Mouse (Mus musculus): Measurements from ENCODE around the gene Cdk2. TPM values are rescaled to one million over a fixed set of nuclear protein-coding genes. Genes with fewer than 3 reads are reported as not detected.
"Not testable (repeated sequence)": the region's sequence is repeated elsewhere in the genome, so short reads cannot be mapped to it uniquely, and the experiment has no call there.

Cdk2 gene
- total RNA-seq, 1 experiment from 2014 or later: 14.5 TPM

- peak; percentile 82 for ATAC-seq (replicated peaks; ENCODE audit: insufficient number of reproducible peaks, low FRiP score, low TSS enrichment, poor library complexity, severe bottlenecking)
Observed at GRCm38 (mm10) chr10:128715559-128716537, 11.0 kb upstream of the Cdk2 start.

- not testable (repeated sequence) for ATAC-seq (replicated peaks; ENCODE audit: insufficient number of reproducible peaks, low FRiP score, low TSS enrichment, poor library complexity, severe bottlenecking)
Observed at GRCm38 (mm10) chr10:128711318-128711717, 6.5 kb upstream of the Cdk2 start.

- no peak for ATAC-seq (replicated peaks; ENCODE audit: insufficient number of reproducible peaks, low FRiP score, low TSS enrichment, poor library complexity, severe bottlenecking)
Observed at GRCm38 (mm10) chr10:128705317-128705693, 474 bp upstream of the Cdk2 start.

- no peak for ATAC-seq (replicated peaks; ENCODE audit: insufficient number of reproducible peaks, low FRiP score, low TSS enrichment, poor library complexity, severe bottlenecking)
Observed at GRCm38 (mm10) chr10:128703895-128704294, 936 bp downstream of the Cdk2 start, which contains the start of gene Pmel. Gene Pmel, plus strand, starts transcription at chr10:128704195.

- ATAC-seq (replicated peaks; ENCODE audit: insufficient number of reproducible peaks, low FRiP score, low TSS enrichment, poor library complexity, severe bottlenecking): no peak
Observed at GRCm38 (mm10) chr10:128702328-128703007, 2.4 kb downstream of the Cdk2 start.

- ATAC-seq (replicated peaks; ENCODE audit: insufficient number of reproducible peaks, low FRiP score, low TSS enrichment, poor library complexity, severe bottlenecking): no peak
Observed at GRCm38 (mm10) chr10:128700712-128701111, 4.1 kb downstream of the Cdk2 start.

GRCm38 (mm10) chr10:128699611-128700010 is 5.2 kb downstream of the Cdk2 start:
- ATAC-seq (replicated peaks; ENCODE audit: insufficient number of reproducible peaks, low FRiP score, low TSS enrichment, poor library complexity, severe bottlenecking): no peak

GRCm38 (mm10) chr10:128699006-128699405 is 5.8 kb downstream of the Cdk2 start:
- ATAC-seq (replicated peaks; ENCODE audit: insufficient number of reproducible peaks, low FRiP score, low TSS enrichment, poor library complexity, severe bottlenecking): no peak

GRCm38 (mm10) chr10:128697072-128697725 is 7.6 kb downstream of the Cdk2 start:
- ATAC-seq (replicated peaks; ENCODE audit: insufficient number of reproducible peaks, low FRiP score, low TSS enrichment, poor library complexity, severe bottlenecking): no peak

- peak; percentile 96 for ATAC-seq (replicated peaks; ENCODE audit: insufficient number of reproducible peaks, low FRiP score, low TSS enrichment, poor library complexity, severe bottlenecking)
Observed at GRCm38 (mm10) chr10:128695992-128696807, 8.6 kb downstream of the Cdk2 start, which contains the start of gene Rab5b. Gene Rab5b, minus strand, starts transcription at chr10:128696264.

- peak; percentile 14; the same call in 1 of the 2 replicates for ATAC-seq (replicated peaks; ENCODE audit: insufficient number of reproducible peaks, low FRiP score, low TSS enrichment, poor library complexity, severe bottlenecking)
Observed at GRCm38 (mm10) chr10:128695411-128695991, 9.3 kb downstream of the Cdk2 start.

- ATAC-seq (replicated peaks; ENCODE audit: insufficient number of reproducible peaks, low FRiP score, low TSS enrichment, poor library complexity, severe bottlenecking): no peak
Observed at GRCm38 (mm10) chr10:128674469-128675008, 30.3 kb downstream of the Cdk2 start.

GRCm38 (mm10) chr10:128673763-128674468 is 30.9 kb downstream of the Cdk2 start, which contains the start of gene Suox:
Gene Suox, minus strand, starts transcription at chr10:128674073.
- peak; percentile 57 for ATAC-seq (replicated peaks; ENCODE audit: insufficient number of reproducible peaks, low FRiP score, low TSS enrichment, poor library complexity, severe bottlenecking)

GRCm38 (mm10) chr10:128671148-128671547 is 33.7 kb downstream of the Cdk2 start:
- ATAC-seq (replicated peaks; ENCODE audit: insufficient number of reproducible peaks, low FRiP score, low TSS enrichment, poor library complexity, severe bottlenecking): no peak

GRCm38 (mm10) chr10:128668790-128669672 is 35.8 kb downstream of the Cdk2 start:
- ATAC-seq (replicated peaks; ENCODE audit: insufficient number of reproducible peaks, low FRiP score, low TSS enrichment, poor library complexity, severe bottlenecking): no peak

GRCm38 (mm10) chr10:128665806-128666205 is 39.0 kb downstream of the Cdk2 start:
- ATAC-seq (replicated peaks; ENCODE audit: insufficient number of reproducible peaks, low FRiP score, low TSS enrichment, poor library complexity, severe bottlenecking): no peak
